Mouse (Mus musculus) small intestine, adult 2 months (tissue): ENCODE measurements around the gene Plau. TPM values are rescaled to one million over a fixed set of nuclear protein-coding genes. Genes with fewer than 3 reads are reported as not detected.

Experiments
- H3K27ac ChIP-seq: fragments of 200-500 bp; 2 replicates; pipeline ENCODE4 v1.5.1; 2012; ENCODE audit warnings: low read depth, low read length, control low read depth, inconsistent platforms; ENCODE audit not compliant: insufficient read depth
- H3K27me3 ChIP-seq: fragments of 200-500 bp; 2 replicates; pipeline ENCODE4 v1.6.1; 2012; ENCODE audit warnings: mild to moderate bottlenecking, moderate library complexity, low read length, inconsistent platforms; ENCODE audit not compliant: control insufficient read depth, insufficient read depth
- H3K36me3 ChIP-seq: fragments of 200-500 bp; 2 replicates; pipeline ENCODE4 v1.6.1; 2012; ENCODE audit warnings: mild to moderate bottlenecking, low read length, control low read depth, inconsistent platforms; ENCODE audit not compliant: control insufficient read depth, insufficient read depth
- H3K4me1 ChIP-seq: fragments of 200-500 bp; 2 replicates; pipeline ENCODE4 v1.6.1; 2012; ENCODE audit warnings: low read length, inconsistent platforms, mixed read lengths; ENCODE audit not compliant: control insufficient read depth, insufficient read depth, insufficient read length
- H3K4me3 ChIP-seq: fragments of 200-500 bp; 2 replicates; pipeline ENCODE4 v1.5.1; 2012; ENCODE audit warnings: low read depth, mild to moderate bottlenecking, control low read depth, inconsistent platforms, low read length, moderate library complexity
- CTCF ChIP-seq: fragments of 200-500 bp; IDR thresholded peaks from 2 replicates; pipeline ENCODE4 v1.5.1; 2012; ENCODE audit warnings: low read depth, mild to moderate bottlenecking, control low read depth, inconsistent platforms, low read length, moderate library complexity, mixed read lengths; ENCODE audit not compliant: insufficient replicate concordance, insufficient read length; ENCODE audit errors: extremely low read depth
- POLR2A ChIP-seq: fragments of 200-500 bp; IDR thresholded peaks from 2 replicates; pipeline ENCODE4 v1.6.1; 2012; ENCODE audit warnings: low read depth, mild to moderate bottlenecking, control low read depth, inconsistent platforms, low read length, moderate library complexity
- WGBS: fragments of 180-500 bp; shearing (Covaris S2); methylation state at CpG from one replicate; pipeline ENCODE4 v1.1.7; 2018; 5-methylcytosine and 5-hydroxymethylcytosine counted together
- polyA plus RNA-seq: library from polyadenylated mRNA; depleted of rRNA; stranded (reverse); fragments of >200 nt; gene quantifications from 2 replicates; pipeline ENCODE4 v1.2.3, GENCODE M21; 2012

The Plau gene
- polyA plus RNA-seq, 1 experiment: 3.8 TPM

GRCm38 (mm10) chr14:20827061-20827460 is 9.4 kb upstream of the Plau start:
- Histone ChIP-seq H3K27me3 (no peaks in the 10 kb centered on the region), H3K36me3 (no peaks in the 10 kb centered on the region), H3K4me3 (no peak overlapping the region), H3K27ac (no peak overlapping the region), H3K4me1 (no peaks in the 10 kb centered on the region)
- TF ChIP-seq CTCF (no peak), POLR2A (no peak)
- WGBS: 87% methylated on average over 8 of the region's 8 CpGs

- H3K27me3 ChIP-seq: no peaks in the 10 kb centered on the region
- no peaks in the 10 kb centered on the region for H3K36me3 ChIP-seq
- H3K4me1 ChIP-seq: no peaks in the 10 kb centered on the region
- 77% methylated on average over 5 of the region's 5 CpGs for WGBS
- TF ChIP-seq POLR2A (no peak), CTCF (no peak)
- H3K4me3 ChIP-seq: no peak overlapping the region
- no peak overlapping the region for H3K27ac ChIP-seq
Measured at GRCm38 (mm10) chr14:20827491-20827890, 9.0 kb upstream of the Plau start.

- no peak overlapping the region for H3K4me3 ChIP-seq
- H3K27me3 ChIP-seq: no peaks in the 10 kb centered on the region
- H3K4me1 ChIP-seq: no peaks in the 10 kb centered on the region
- H3K36me3 ChIP-seq: no peaks in the 10 kb centered on the region
- 74% methylated on average over 3 of the region's 3 CpGs for WGBS
- TF ChIP-seq POLR2A (no peak), CTCF (no peak)
- H3K27ac ChIP-seq: no peak overlapping the region
Measured at GRCm38 (mm10) chr14:20828524-20828923, 7.9 kb upstream of the Plau start.

GRCm38 (mm10) chr14:20829523-20830366 is 6.7 kb upstream of the Plau start:
- WGBS: 55% methylated on average over 12 of the region's 12 CpGs
- TF ChIP-seq CTCF: no peak

GRCm38 (mm10) chr14:20831141-20831910 is 5.1 kb upstream of the Plau start:
- WGBS: 82% methylated on average over 9 of the region's 9 CpGs
- no peaks in the 10 kb centered on the region for H3K4me1 ChIP-seq
- no peak for TF ChIP-seq CTCF
- no peak for TF ChIP-seq POLR2A

More at GRCm38 (mm10) chr14:20829523-20830366, 6.7 kb upstream of the Plau start:
- Histone ChIP-seq H3K36me3 (no peaks in the 10 kb centered on the region), H3K27ac (peak overlapping the region; percentile 23), H3K27me3 (no peaks in the 10 kb centered on the region), H3K4me3 (no peak overlapping the region), H3K4me1 (no peaks in the 10 kb centered on the region)

GRCm38 (mm10) chr14:20831915-20832314 is 4.5 kb upstream of the Plau start:
- Histone ChIP-seq H3K27me3 (0 out of 2 replicates have a peak, but pooled peaks cover under 1% of the 10 kb centered on the region), H3K4me3 (no peak overlapping the region), H3K36me3 (no peaks in the 10 kb centered on the region), H3K27ac (no peak overlapping the region), H3K4me1 (no peaks in the 10 kb centered on the region; the same call in 1 of the 2 replicates)
- WGBS: 78% methylated on average over 1 of the region's 1 CpGs
- TF ChIP-seq POLR2A (no peak), CTCF (no peak)

More at GRCm38 (mm10) chr14:20831141-20831910, 5.1 kb upstream of the Plau start:
- no peak overlapping the region for H3K4me3 ChIP-seq
- H3K27ac ChIP-seq: peak overlapping the region; percentile 32; the same call in 1 of the 2 replicates
- no peaks in the 10 kb centered on the region for H3K27me3 ChIP-seq
- no peaks in the 10 kb centered on the region for H3K36me3 ChIP-seq

GRCm38 (mm10) chr14:20833525-20833924 is 2.9 kb upstream of the Plau start:
- Histone ChIP-seq H3K27ac (no peak overlapping the region), H3K27me3 (0 out of 2 replicates have a peak, but pooled peaks cover 3% of the 10 kb centered on the region), H3K36me3 (no peaks in the 10 kb centered on the region), H3K4me3 (no peak overlapping the region), H3K4me1 (no peaks in the 10 kb centered on the region; the same call in 1 of the 2 replicates)
- TF ChIP-seq POLR2A (no peak), CTCF (no peak)
- 59% methylated on average over 4 of the region's 4 CpGs for WGBS
